Mouse (Mus musculus): ENCODE measurements around the gene Plxdc1.

- no peak for TF ChIP-seq CTCF (IDR thresholded peaks at IDR 0.05; ENCODE audit: control insufficient read depth, insufficient read depth, low read length)
- no peak for TF ChIP-seq POLR2A (IDR thresholded peaks at IDR 0.05; ENCODE audit: borderline replicate concordance, control insufficient read depth, low read depth, low read length)
Measured at GRCm38 (mm10) chr11:97996691-97997090, 10.4 kb upstream of the Plxdc1 start.
